Mouse (Mus musculus) c-Kit-negative CD71-positive TER-119-positive erythroid progenitor cells, embryonic 14.5 days (primary cell): Measurements from ENCODE around the gene Ctcfl.
A peak's percentile ranks its signal among the peaks of the same experiment; 100 is the strongest.
"Not testable (repeated sequence)": the region's sequence is repeated elsewhere in the genome, so short reads cannot be mapped to it uniquely, and the experiment has no call there.

Source experiments
- DNase-seq: peaks from one replicate; pipeline ENCODE4 v3.0.0-alpha.2; 2013; ENCODE audit warnings: low read depth, low spot score

Ctcfl gene

DNA sequence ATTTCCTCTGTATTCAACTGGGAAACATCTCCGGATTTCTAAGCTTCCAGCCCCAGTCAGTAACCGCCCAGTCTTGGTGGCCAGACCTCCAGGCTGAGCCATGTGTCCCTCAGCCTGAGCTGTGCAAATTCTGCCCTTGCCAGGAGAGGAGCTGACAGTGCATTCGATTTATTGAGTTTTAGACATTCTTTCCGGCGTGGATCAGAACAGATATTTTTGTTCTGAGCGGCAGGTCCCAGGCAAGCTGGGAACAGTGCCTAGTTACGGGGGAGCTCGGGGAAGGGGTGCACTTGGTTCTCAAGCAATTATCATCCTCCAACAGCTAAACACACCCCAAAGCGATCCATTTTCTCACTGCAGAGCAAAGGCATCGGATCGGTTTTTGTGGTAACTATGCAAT is 24.3 kb upstream of the Ctcfl start:
- no peak for DNase-seq

DNA sequence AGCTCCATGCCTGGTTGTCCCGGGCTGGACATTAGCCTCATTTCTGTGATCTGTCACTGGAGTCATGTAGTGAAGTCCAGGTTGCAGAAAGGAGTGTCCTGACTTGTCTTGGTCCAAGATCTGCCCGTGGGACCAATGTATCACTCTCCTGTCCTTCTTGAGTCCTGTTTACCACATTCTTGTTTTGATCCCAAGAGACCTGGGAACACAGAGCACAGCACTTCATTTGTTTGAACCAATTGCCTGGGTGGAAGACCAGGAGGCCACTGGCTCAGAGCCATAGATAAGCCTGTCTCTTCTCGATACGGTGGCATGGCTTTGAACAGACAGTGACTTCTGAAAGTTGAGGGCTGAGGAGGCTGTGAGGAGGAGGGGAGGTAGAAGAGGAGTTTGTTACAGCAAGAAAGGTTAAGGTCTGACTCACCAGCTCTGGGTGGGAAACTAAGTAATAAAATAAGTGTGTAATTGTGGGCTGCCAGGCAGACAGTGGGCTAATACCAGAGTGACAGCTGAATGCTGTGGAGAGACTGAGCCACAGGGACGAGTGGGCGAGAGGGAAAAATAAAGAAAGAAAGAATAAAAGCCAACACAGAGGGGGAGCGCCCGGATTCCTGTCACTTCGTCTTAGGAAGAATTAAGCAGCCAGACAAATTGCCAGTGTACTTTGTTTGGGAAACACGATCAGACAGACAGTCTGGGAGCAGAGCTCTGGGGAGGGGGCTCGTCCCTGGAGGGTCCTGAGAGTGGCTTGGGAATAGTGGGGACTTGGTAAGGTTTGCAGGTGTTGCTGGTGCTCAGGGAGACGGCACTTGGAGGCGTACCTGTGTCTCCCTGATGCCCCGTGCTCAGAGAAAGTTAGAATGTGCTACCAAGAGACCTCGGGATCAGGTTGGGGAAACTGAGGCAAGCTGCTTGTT is 19.3 kb upstream of the Ctcfl start:
- DNase-seq: no peak

GRCm38 (mm10) chr2:173134695-173135094 is 15.4 kb upstream of the Ctcfl start:
- no peak for DNase-seq

DNA sequence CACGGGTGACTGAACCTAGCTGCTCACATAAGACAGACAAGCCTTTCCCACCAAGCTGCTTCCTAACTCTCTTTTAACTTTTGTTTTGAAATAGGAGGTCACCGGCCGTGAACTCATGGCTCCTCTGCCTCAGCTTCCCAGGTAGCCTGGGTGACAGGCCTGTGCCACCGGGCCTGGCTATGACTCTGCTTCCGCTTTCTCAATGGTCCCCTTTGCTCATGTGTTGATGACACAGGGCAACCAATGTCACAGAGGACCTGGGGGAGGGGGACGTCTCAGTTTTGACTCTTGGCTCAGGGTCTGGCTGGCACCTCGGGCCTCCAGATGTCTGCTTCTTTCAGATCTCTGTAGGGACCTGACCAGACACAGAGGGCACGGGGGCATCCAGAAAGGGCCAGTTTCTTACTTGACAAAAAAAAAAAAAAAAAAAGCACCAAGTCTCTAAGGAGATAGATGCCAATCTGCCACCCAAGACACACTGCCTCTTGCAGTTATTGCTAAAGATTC is 13.5 kb upstream of the Ctcfl start:
- DNase-seq: no peak

DNA sequence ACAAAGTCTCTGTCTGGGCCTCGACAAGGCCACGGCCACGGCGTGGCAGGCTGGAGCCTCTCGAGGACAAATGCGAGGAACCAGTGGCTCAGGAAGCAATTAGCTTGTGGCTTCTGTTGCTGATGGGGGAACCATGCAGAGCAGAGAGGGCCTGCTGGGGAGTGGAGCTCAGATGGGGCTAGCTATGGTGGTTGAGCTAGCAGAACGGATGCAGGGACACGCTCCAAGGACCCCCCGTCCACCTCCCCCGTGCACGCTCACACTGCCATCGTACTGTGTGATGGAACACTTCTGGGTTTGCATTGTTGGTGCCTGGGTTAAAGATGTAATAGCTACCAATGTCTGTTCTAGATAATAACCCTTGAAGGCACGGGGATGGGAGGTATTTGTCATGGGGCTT is 12.9 kb upstream of the Ctcfl start:
- DNase-seq: no peak

DNA sequence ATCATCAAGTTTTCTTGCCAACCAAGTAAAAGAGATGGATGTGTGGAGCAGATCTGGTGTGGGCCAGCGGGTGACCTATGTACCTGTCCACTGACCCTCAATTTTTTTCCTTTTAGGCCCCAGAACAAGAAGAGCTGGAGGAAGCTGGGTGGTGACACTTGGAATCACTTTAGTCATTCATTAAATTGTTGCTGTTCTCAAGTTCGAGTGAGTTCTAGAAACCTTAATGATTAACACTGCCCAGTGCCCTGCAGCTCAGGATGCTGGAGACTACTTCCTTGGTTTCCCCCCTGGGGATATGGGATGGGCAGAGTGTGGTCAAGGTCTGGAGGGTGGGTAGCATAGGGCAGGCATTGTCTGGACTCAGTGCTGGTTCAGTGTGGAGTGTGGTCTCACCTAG is 9.8 kb upstream of the Ctcfl start:
- DNase-seq: no peak

GRCm38 (mm10) chr2:173126386-173126785 is 7.1 kb upstream of the Ctcfl start:
- no peak for DNase-seq

DNA sequence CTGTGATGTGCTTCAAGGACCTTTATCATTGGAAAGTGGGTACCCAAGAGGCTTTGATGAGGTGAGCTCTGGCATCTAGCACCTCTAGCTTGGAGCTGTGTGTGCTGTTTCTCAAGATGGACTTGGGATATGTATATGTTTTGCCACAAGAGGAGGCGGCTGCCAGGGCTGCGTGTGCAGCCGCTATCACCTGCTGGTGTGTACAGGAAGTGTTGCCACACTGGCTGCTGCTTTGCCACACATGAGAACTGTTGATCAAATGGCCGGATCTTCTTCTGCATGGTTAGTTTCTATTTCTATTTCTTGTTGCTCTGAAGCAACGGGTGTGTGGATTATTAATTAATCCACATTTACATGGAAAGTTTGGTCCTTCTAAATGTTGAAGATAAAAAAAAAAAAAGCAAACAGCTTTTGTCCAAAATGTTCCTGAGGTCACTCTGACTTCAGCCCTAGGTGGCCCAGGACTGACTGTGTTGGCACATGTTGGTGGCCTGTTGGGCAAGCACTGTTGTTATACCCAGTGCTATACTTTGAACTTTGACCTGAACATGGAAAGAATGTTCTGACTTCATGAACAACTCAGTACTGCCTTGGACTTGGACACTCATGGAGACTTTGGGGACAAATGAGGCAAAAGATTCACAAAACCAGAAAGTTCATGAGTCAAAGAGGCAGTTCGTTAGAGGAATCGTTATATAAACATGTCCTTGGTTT is 4.9 kb upstream of the Ctcfl start:
- no peak for DNase-seq

- DNase-seq: peak; percentile 43
Measured at GRCm38 (mm10) chr2:173120117-173120516, 792 bp upstream of the Ctcfl start.

DNA sequence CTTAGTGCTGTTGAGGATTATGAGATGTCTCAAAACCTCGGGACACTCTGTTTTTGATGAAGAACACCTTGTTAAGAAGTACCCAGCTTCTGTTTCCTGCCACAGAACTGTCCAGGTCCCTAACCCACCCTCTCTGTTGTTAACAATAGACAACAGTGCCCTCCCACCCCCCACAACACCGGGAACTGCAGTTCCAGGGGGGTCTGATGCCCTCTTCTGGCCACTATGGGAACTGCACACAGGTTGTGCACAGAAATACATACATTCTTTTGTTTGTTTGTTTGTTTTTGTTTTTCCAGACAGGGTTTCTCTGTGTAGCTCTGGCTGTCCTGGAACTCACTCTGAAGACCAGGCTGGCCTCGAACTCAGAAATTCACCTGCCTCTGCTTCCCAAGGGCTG is 5.5 kb downstream of the Ctcfl start:
- not testable (repeated sequence) for DNase-seq

DNA sequence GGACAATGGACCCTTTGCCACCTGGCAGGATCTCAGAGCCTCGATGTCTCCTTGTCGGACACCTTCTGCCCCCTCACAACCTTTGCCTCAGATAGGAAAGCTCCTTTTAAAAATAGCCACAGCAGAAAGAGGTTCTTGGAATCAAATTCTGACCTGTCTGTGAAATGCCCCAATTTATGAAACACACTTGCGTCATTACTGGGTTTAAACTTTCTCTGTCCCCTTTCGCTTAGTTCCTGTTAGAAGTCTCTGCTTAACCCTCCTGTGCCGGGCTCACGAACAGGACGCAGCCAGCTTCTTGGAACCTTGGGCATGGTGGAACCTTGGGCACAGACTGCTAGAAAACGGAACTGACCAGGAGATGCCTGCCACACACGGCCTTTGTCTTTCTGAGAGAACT is 8.8 kb downstream of the Ctcfl start:
- no peak for DNase-seq

DNA sequence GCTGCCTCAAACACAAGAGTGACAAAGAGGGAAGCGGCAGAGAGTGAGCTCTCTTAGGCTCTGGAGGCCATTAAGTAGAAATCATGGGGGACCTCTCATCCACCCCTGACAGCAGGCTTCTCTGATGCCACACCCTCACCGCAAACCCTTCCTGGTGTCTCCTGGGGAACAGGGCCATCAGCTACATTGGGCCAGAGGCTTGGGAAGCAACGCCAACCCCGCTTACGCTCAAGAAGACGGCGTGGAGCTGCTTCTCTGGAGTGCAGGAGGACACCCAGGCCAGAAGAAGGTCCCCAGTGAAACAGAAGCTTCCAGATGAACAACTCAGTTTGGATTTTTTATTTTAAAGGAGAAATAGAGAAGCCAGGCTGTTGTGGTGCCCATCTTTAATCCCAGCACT is 9.8 kb downstream of the Ctcfl start:
- DNase-seq: no peak

DNA sequence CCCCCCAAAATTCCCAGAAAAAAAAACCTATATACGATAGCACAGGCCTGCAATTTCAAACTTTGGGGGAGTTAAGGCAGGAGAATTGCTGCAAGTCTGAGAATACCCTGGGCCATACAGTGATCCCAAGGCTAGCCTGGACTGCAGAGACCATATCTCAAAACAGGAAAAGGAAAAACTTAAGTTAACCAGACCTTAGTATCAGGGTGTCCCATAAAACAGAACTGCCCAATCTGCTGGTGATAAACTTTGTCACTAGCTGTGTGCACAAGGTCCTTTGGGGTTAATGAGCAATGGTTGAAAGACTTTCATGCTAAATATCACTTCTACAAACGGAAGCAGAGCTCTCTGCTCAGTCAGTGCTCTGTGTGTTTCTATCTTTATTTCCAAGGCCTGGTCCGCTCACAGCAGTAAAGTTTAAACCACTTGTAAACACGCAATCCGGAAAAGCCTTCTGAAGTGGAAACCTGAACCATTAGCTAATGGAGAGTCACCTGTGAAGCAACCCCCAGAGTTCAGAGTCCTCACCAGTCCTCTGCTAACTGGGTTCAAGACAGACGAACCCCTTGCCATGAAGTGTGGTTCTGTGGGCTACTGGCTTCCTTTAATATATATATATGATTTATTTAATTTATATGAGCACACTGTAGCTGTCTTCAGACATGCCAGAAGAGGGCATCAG is 10.7 kb downstream of the Ctcfl start:
- no peak for DNase-seq

GRCm38 (mm10) chr2:173106889-173107785 is 12.2 kb downstream of the Ctcfl start:
- peak; percentile 28 for DNase-seq

DNA sequence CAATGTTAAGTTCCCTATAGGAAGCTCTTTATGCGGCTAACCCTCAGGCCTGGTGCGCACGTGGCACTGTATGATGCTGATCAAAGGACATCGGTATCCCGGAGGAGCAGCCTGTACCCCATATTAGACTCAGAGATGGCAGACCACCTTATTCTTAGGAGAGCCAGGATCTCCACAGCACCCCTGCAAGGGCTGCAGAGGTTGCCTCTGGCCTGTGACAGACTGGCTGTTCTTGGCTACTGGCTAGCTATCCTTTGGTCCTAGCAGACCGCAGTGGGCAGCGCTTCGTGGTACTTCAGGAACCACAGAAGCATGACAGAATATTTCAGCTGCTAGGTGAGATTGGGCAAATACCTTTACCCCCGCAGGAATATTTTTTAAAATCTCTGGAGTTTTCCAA is 12.9 kb downstream of the Ctcfl start:
- DNase-seq: no peak

GRCm38 (mm10) chr2:173097337-173097736 is 22.0 kb downstream of the Ctcfl start:
- DNase-seq: peak; percentile 22

- DNase-seq: peak; percentile 80
Measured at GRCm38 (mm10) chr2:173089437-173089836, 29.9 kb downstream of the Ctcfl start.

GRCm38 (mm10) chr2:173087405-173087804 is 31.9 kb downstream of the Ctcfl start:
- no peak for DNase-seq

DNA sequence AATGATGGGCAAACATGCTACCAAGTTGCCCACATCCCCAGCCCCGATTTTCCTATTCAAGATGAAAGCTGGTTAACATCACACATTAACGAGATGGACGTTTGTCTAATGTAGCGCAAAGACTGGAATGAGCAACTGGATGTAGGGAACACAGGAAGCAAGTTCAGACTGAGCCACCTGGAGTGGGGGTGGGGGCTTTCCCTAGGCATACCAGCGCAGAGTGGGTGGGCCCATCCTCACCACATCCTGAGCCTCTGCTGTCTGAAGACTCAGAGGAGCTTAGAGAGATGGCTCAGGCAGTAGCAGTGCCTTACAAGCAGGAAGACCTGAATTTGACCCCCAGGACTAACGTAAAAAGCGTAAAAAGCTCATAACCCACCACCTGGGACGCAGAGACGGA is 33.6 kb downstream of the Ctcfl start:
- no peak for DNase-seq

- no peak for DNase-seq
Measured at GRCm38 (mm10) chr2:173084871-173085270, 34.5 kb downstream of the Ctcfl start.
